Mouse (Mus musculus) liver, embryonic 12.5 days (tissue): ENCODE data around the gene Kcnip4. TPM values are rescaled to one million over a fixed set of nuclear protein-coding genes. Genes with fewer than 3 reads are reported as not detected.

ENCODE experiments used
- ATAC-seq: fragments of 200-750 bp; cut with Nextera tagmentation; 2 replicates; pipeline ENCODE4 v1.8.0; 2017; ENCODE audit warnings: moderate number of reproducible peaks, mild to moderate bottlenecking, moderate library complexity
- H3K27ac ChIP-seq: fragments of 300-500 bp; sonication (generic); 2 replicates; pipeline ENCODE4 v1.5.1; 2016; ENCODE audit warnings: mild to moderate bottlenecking
- H3K27me3 ChIP-seq: fragments of 300-500 bp; sonication (generic); replicated peaks from 2 replicates; pipeline ENCODE4 v1.6.1; 2016; ENCODE audit warnings: mild to moderate bottlenecking, moderate library complexity
- H3K36me3 ChIP-seq: fragments of 300-500 bp; sonication (generic); 2 replicates; pipeline ENCODE4 v1.6.1; 2016; ENCODE audit warnings: mild to moderate bottlenecking, moderate library complexity
- H3K4me1 ChIP-seq: fragments of 300-500 bp; sonication (generic); 2 replicates; pipeline ENCODE4 v1.6.1; 2016
- H3K4me2 ChIP-seq: fragments of 300-500 bp; sonication (generic); 2 replicates; pipeline ENCODE4 v1.6.1; 2016; ENCODE audit warnings: mild to moderate bottlenecking, moderate library complexity
- H3K4me3 ChIP-seq: fragments of 300-500 bp; sonication (generic); 2 replicates; pipeline ENCODE4 v1.5.1; 2016; ENCODE audit warnings: mild to moderate bottlenecking, moderate library complexity
- H3K9ac ChIP-seq: fragments of 300-500 bp; sonication (generic); 2 replicates; pipeline ENCODE4 v1.6.1; 2016; ENCODE audit warnings: mild to moderate bottlenecking, moderate library complexity
- H3K9me3 ChIP-seq: fragments of 300-500 bp; sonication (generic); replicated peaks from 2 replicates; pipeline ENCODE4 v1.6.1; 2016; ENCODE audit warnings: mild to moderate bottlenecking, moderate library complexity
- WGBS: fragments of 180-500 bp; shearing (Covaris S2); methylation state at CpG from one replicate; pipeline ENCODE4 v1.1.7; 2016; ENCODE audit not compliant: insufficient replicate concordance; 5-methylcytosine and 5-hydroxymethylcytosine counted together
- polyA plus RNA-seq: library from polyadenylated mRNA; unstranded; fragments of >200 nt; fragmentation: Nextera tagmentation; extraction: Ambion mirVana; gene quantifications from 2 replicates; pipeline ENCODE4 v1.2.1, GENCODE M21; 2016

The Kcnip4 gene
- polyA plus RNA-seq, 1 experiment from 2014 or later = 0.25 TPM

DNA sequence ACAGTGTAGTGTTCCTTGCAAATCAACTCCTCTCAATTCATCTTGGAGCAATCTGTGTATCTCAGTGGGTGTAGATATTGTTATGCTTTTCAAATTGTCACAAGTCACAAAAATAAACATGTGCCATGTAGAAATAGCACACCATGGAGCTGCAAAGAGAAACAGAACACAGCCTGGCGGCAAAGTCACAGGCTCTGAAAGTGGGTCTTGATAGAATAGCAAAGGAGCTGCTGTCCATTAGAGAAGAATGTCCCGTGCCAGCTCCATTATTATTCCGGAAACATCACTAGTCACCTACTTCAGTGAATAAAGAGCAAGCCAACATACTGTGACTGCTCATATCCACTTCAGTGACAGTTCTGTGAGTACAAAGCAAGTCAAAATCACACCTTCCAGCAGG, 232.9 kb downstream of the Kcnip4 start:
- 60% methylated on average over 3 of the region's 3 CpGs for WGBS
- H3K27me3 ChIP-seq = no peaks in the 10 kb centered on the region
- no peak for ATAC-seq

DNA sequence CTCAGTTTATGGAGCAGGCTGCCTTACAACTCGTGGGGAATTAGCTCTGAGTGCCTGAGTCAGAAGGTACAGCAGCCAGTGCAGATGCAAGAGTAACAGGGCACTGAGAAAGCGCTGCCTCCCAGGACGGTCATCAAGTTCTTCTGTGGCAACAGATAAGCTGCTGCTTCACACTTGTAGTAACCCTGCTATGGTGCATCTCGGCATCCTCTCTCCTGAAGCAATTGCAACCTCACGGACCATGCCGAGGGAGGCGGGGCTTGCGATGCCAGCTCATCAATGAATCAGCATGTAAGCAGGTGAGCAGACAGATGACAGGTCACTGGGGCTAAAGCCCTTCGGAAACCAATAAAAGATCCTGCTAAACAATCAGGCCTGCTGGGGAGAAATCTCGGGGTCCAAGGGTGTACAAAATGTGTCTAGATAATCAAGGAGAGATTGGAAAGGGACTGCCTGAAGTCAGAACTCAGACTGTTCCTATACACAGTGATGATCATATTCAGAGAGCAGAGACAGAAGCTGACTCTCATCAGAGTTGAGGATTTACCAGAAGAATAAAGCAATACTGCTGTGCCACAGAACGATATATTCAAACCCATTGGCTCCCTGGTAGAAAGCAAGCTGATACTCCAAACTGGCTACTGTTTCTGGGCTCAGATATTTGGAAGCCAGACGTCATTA, 239.1 kb downstream of the Kcnip4 start:
- Histone ChIP-seq H3K4me2 (no peak overlapping the region), H3K9me3 (no peaks in the 10 kb centered on the region), H3K36me3 (no peaks in the 10 kb centered on the region), H3K27me3 (no peaks in the 10 kb centered on the region), H3K4me3 (no peak overlapping the region), H3K9ac (no peak overlapping the region), H3K4me1 (no peaks in the 10 kb centered on the region), H3K27ac (no peak overlapping the region)
- ATAC-seq = no peak
- 27% methylated on average over 12 of the region's 12 CpGs for WGBS

More for the DNA sequence above, 232.9 kb downstream of the Kcnip4 start:
- Histone ChIP-seq H3K4me3 (no peak overlapping the region), H3K9me3 (no peaks in the 10 kb centered on the region), H3K4me1 (no peaks in the 10 kb centered on the region), H3K36me3 (no peaks in the 10 kb centered on the region), H3K9ac (no peak overlapping the region), H3K27ac (no peak overlapping the region), H3K4me2 (no peak overlapping the region)

DNA sequence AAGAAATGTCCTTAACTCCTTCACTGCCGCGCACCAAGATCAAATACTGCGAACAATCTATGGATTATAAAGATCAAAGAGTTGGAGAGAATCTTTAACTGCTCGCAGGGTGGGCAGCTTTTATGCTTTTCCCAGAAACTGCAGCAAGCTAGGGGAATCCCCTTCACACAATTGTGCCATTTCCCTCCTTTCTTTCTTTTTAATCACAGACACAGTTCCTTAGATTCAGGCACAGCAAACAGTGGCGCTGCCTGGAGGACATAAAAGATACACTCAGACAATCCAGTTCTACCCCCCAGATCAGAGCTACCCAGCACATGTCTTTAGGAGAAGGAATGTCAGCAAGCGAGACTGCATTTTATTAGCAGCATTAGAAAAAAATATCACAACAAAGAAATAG, 239.9 kb downstream of the Kcnip4 start:
- Histone ChIP-seq H3K4me1 (no peaks in the 10 kb centered on the region), H3K9me3 (no peaks in the 10 kb centered on the region), H3K4me2 (no peak overlapping the region), H3K27ac (no peak overlapping the region), H3K27me3 (no peaks in the 10 kb centered on the region), H3K4me3 (no peak overlapping the region), H3K36me3 (no peaks in the 10 kb centered on the region), H3K9ac (no peak overlapping the region)
- ATAC-seq = no peak
- 60% methylated on average over 6 of the region's 6 CpGs for WGBS

DNA sequence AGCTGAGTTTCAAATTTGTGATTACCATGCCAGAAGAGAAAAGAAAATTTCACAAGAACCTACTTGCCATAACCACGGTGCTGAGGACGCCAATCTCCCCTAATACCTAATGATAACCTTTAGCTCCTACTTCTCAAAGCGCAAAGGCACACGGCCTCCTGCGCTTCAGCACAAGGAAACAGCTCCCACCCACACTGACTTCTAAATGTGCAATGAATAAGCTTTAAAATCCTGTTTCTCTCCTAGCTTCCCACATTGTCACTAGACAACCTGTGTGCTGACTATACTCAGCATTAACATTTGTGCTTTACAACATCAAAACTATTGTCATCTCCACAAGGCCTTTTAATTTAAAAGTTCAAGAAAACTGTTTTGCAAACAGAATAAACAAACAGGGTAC, 241.3 kb downstream of the Kcnip4 start:
- ATAC-seq = no peak
- no peak overlapping the region for H3K27ac ChIP-seq
- no peaks in the 10 kb centered on the region for H3K9me3 ChIP-seq
- H3K9ac ChIP-seq = no peak overlapping the region
- H3K4me3 ChIP-seq = no peak overlapping the region
- H3K36me3 ChIP-seq = no peaks in the 10 kb centered on the region
- WGBS = 61% methylated on average over 5 of the region's 5 CpGs
- no peak overlapping the region for H3K4me2 ChIP-seq
- no peaks in the 10 kb centered on the region for H3K27me3 ChIP-seq
- H3K4me1 ChIP-seq = no peaks in the 10 kb centered on the region

DNA sequence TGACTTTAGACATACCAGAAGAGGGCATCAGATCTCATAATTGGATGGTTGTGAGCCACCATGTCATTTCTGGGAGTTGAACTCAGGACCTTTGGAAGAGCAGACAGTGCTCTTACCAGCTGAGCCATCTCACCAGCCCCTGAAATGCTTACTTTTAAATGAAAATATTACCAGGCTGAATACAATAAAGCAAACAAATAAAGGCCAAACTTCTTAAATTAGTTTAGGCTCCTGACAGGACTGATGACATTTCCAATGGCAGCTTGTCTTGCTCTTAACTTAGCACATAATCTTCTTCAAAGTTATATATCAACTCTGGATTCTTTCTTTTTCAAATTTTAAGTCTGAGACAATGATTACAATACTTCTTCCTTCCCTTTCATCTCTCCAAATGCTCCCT, 252.8 kb downstream of the Kcnip4 start:
- no peaks in the 10 kb centered on the region for H3K27me3 ChIP-seq
- no peak for ATAC-seq
- H3K9me3 ChIP-seq = no peaks in the 10 kb centered on the region
- no peak overlapping the region for H3K9ac ChIP-seq
- no peaks in the 10 kb centered on the region for H3K4me1 ChIP-seq
- no peak overlapping the region for H3K4me3 ChIP-seq
- H3K36me3 ChIP-seq = no peaks in the 10 kb centered on the region
- no peak overlapping the region for H3K27ac ChIP-seq
- H3K4me2 ChIP-seq = no peak overlapping the region

DNA sequence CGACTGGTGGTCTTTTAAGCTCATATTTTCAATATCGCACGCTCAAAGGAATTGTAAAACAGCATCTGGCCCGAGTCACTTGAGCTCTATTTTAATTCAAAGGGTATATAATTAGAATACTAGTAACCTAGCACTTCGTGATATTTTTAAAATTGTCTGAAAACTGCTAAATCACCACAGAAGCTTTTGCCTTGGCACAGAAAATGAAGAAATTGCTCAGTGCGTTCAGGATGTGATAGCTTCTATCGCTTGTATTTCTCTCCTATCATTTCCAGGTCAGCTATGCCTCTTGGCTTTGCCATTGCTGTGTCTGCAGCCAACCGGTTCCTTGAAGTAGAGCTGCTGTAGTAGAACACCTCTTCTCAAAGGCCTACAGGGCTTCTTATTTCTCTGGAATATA, 255.9 kb downstream of the Kcnip4 start:
- H3K27ac ChIP-seq = no peak overlapping the region
- H3K4me1 ChIP-seq = no peaks in the 10 kb centered on the region
- H3K9me3 ChIP-seq = no peaks in the 10 kb centered on the region
- no peaks in the 10 kb centered on the region for H3K27me3 ChIP-seq
- ATAC-seq = no peak
- no peaks in the 10 kb centered on the region for H3K36me3 ChIP-seq
- H3K4me2 ChIP-seq = no peak overlapping the region
- no peak overlapping the region for H3K9ac ChIP-seq
- H3K4me3 ChIP-seq = no peak overlapping the region
- 69% methylated on average over 8 of the region's 8 CpGs for WGBS

DNA sequence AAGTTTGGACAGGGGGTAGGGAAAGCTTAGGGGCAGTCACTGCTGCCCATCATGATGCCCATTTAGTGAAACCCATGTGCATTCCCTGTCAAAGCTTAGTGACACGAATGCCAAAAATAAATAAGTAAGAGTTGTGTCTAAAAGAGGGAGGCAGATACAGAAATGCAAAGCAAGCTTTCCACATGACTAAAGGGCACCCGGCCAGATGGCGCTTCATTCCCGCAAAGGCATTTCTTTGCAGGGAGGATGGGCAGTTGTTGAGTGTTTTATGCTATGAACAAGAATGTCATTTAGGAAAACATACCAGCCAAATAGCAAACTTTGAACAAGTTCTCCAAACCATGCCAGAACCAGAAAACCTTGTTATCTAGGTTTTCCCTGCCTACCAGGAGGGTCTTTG, 265.4 kb downstream of the Kcnip4 start:
- no peak for ATAC-seq

DNA sequence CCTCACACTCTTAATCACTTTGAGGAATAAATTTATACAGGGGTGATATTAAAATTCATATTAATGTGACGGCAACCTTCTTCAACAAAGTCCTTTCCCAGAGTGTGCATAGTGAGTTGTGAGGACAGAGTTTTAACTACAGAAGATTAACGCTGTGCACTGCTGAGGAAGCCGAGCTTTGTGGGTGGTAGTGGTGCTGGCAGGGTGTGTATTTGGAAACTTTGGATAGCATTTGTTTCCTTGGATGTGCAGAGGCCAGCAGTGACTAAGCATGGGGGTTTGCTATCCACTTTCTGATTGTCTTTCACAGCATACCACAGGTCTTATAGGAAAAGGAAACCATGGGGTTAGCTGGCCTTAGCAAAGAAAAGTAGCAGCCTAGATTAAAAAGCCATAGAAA, 267.9 kb downstream of the Kcnip4 start:
- H3K9ac ChIP-seq = no peak overlapping the region
- no peak overlapping the region for H3K27ac ChIP-seq
- H3K4me3 ChIP-seq = no peak overlapping the region
- no peaks in the 10 kb centered on the region for H3K9me3 ChIP-seq
- H3K27me3 ChIP-seq = no peaks in the 10 kb centered on the region
- H3K4me2 ChIP-seq = no peak overlapping the region
- H3K4me1 ChIP-seq = no peaks in the 10 kb centered on the region
- ATAC-seq = no peak
- WGBS = 67% methylated on average over 3 of the region's 3 CpGs
- H3K36me3 ChIP-seq = no peaks in the 10 kb centered on the region

More for the DNA sequence above, 265.4 kb downstream of the Kcnip4 start:
- no peaks in the 10 kb centered on the region for H3K4me1 ChIP-seq
- H3K4me2 ChIP-seq = no peak overlapping the region
- H3K36me3 ChIP-seq = no peaks in the 10 kb centered on the region
- H3K27me3 ChIP-seq = no peaks in the 10 kb centered on the region
- WGBS = 70% methylated on average over 4 of the region's 4 CpGs
- H3K9me3 ChIP-seq = no peaks in the 10 kb centered on the region
- H3K27ac ChIP-seq = no peak overlapping the region
- H3K9ac ChIP-seq = no peak overlapping the region
- H3K4me3 ChIP-seq = no peak overlapping the region

DNA sequence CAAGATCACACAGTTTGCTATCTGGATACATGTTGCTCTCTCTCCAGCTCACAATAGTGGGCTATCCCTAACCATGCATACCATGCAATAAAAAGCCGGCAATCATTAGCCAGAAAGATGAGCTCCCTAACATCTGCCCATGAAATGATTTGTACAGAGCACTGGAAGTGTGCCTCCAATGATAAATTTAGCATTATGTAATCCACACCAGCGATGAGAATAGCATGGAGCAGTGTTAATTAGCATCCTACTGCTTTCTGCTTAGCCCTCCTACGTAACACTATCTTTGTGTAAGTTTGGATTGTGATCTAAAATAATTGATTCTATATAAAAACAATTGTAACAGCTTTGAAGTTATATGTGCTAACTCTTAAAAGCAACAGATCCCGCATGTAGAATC, 268.7 kb downstream of the Kcnip4 start:
- Histone ChIP-seq H3K36me3 (no peaks in the 10 kb centered on the region), H3K27ac (no peak overlapping the region), H3K4me1 (no peaks in the 10 kb centered on the region), H3K4me2 (no peak overlapping the region), H3K9ac (no peak overlapping the region), H3K27me3 (no peaks in the 10 kb centered on the region), H3K9me3 (no peaks in the 10 kb centered on the region), H3K4me3 (no peak overlapping the region)
- 57% methylated on average over 4 of the region's 4 CpGs for WGBS
- no peak for ATAC-seq

DNA sequence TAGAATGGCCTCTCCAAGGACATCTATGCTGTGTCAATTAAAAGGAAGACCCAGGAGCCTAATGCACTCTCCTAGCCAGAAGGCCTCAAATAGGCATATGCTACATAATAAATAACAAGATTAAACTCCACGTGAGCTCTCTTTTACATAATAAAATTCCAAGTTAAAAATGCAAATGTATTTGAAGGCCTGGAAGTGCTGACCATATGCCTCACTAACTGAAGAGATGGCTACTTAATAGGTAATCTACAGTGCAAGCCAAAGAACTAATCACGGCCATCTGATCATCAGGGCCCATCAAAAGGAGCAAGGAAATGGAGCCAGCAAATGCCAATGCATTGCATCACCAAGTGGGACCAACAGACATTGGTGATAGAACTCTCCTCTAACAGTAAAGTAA, 277.6 kb downstream of the Kcnip4 start:
- no peak overlapping the region for H3K27ac ChIP-seq
- no peak overlapping the region for H3K9ac ChIP-seq
- no peaks in the 10 kb centered on the region for H3K4me1 ChIP-seq
- 64% methylated on average over 2 of the region's 2 CpGs for WGBS
- no peak for ATAC-seq
- H3K4me2 ChIP-seq = no peak overlapping the region
- H3K27me3 ChIP-seq = no peaks in the 10 kb centered on the region
- no peaks in the 10 kb centered on the region for H3K36me3 ChIP-seq
- no peak overlapping the region for H3K4me3 ChIP-seq
- H3K9me3 ChIP-seq = no peaks in the 10 kb centered on the region

DNA sequence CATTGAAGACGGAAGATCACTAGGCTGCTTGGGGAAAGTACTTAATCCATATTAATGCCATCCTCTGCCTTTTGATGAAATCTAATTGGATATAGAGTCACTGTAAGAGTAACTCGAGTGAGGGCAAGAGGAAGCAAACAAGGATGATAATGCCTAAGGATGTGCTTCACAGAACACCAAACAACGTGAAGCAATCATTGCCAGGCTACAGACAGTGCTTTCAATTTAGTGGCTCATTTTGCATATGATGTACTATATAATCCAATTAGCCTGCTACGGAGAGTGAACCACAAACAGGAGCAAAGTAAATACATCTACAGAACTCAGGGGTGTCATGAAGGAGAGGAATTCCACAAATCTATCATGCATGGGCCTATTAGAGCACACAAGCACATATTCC, 280.3 kb downstream of the Kcnip4 start:
- Histone ChIP-seq H3K9ac (no peak overlapping the region), H3K4me2 (no peak overlapping the region), H3K4me3 (no peak overlapping the region), H3K36me3 (no peaks in the 10 kb centered on the region), H3K27ac (no peak overlapping the region), H3K27me3 (no peaks in the 10 kb centered on the region), H3K4me1 (no peaks in the 10 kb centered on the region), H3K9me3 (no peaks in the 10 kb centered on the region)
- WGBS = 72% methylated on average over 4 of the region's 4 CpGs
- ATAC-seq = no peak

DNA sequence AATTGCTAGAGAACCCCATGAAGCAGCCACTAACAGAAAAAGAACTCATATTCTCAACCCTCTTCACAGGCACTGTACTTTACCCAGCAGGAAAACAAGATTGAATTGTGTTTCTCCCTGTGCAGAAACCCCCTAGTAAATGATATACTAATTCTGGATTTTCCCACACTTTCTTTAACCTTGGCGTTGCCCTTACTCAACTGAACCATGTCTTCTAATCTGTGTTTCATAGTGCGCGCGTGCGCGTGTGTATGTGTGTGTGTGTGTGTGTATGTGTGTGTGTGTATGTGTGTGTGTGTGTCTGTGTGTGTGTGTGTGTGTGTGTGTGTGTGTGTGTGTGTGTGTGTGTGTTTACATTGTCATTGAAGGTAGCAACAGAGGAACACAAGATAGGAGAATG, 283.0 kb downstream of the Kcnip4 start:
- H3K4me1 ChIP-seq = no peaks in the 10 kb centered on the region
- H3K36me3 ChIP-seq = no peaks in the 10 kb centered on the region
- ATAC-seq = no peak
- H3K9ac ChIP-seq = no peak overlapping the region
- no peak overlapping the region for H3K27ac ChIP-seq
- WGBS = 89% methylated on average over 6 of the region's 6 CpGs
- H3K27me3 ChIP-seq = no peaks in the 10 kb centered on the region
- no peak overlapping the region for H3K4me3 ChIP-seq
- H3K9me3 ChIP-seq = no peaks in the 10 kb centered on the region
- H3K4me2 ChIP-seq = no peak overlapping the region

DNA sequence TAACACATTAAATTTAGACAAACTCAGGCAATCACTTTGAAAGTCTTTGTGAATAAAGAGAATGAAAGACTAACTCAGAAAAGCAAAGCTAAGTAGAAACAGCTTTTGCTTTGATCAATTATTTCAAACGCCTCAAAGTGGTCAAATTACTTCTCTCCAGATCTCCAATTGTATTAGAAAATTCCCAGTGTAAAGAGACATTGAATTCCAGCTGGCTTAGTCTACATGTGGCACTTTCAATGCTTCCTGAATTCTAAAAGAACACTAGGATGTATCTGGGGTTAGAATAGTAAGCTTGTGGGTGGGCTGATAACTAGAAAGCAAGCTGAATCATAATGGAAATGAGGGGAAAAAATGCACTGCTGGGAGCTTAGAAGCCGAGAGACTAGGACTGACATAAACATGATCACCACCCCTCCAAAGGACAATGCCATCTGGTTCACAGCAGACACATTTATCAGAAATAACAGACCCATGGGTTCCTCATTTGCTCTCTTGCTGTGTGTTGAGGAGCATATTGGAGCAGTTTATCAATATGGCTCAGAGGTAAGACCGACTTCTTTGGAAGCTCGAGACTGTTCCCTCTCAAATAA, 323.4 kb downstream of the Kcnip4 start:
- Histone ChIP-seq H3K36me3 (no peaks in the 10 kb centered on the region), H3K4me2 (no peak overlapping the region), H3K27ac (no peak overlapping the region), H3K4me3 (no peak overlapping the region), H3K9me3 (no peaks in the 10 kb centered on the region), H3K4me1 (no peaks in the 10 kb centered on the region), H3K27me3 (no peaks in the 10 kb centered on the region), H3K9ac (no peak overlapping the region)
- WGBS = 51% methylated on average over 4 of the region's 4 CpGs
- no peak for ATAC-seq
